Mouse (Mus musculus): ENCODE data around the gene Fosl1.

- TF ChIP-seq CTCF (IDR thresholded peaks at IDR 0.05; ENCODE audit: control insufficient read depth, insufficient read depth, insufficient read length), result no peak
- TF ChIP-seq MAX (IDR thresholded peaks at IDR 0.05), result no peak
- no peak for TF ChIP-seq MYOG (IDR thresholded peaks at IDR 0.05; ENCODE audit: control insufficient read depth, extremely low read depth, insufficient read length)
- TF ChIP-seq USF1 (IDR thresholded peaks at IDR 0.05; ENCODE audit: low read depth), result no peak
Observed at GRCm38 (mm10) chr19:5424782-5425741, 22.3 kb upstream of the Fosl1 start, which contains the start of the genes Drap1 and AI837181.
